30 mouse cellular contexts compared by ENCODE assay signal in genomic region chr7:142224518-142224917, GRCm38 (mm10). TPM values are rescaled to one million over a fixed set of nuclear protein-coding genes. Genes with fewer than 3 reads are reported as not detected.
DNase-seq lines count a peak whose midpoint lies in the region; ATAC-seq lines count a peak whose summit lies in the region.
"Had no signal": no experiment of that assay in that cellular context is flagged by ENCODE, and none has a peak within 500 bp of the region (broad histone marks: within the 10 kb centered on the region; RNA-seq: fewer than 3 reads in every experiment).

No protein-coding gene starts in this region.

- WGBS in lung, embryonic 15.5 days, result 20% methylated on average over 2 of the region's 2 CpGs
- 26% methylated on average over 2 of the region's 2 CpGs for WGBS in embryonic facial prominence, embryonic 14.5 days
- WGBS in hindbrain, embryonic 14.5 days, result 55% methylated on average over 2 of the region's 2 CpGs

- no peaks in the 10 kb centered on the region for H3K27me3 ChIP-seq in lung, embryonic 15.5 days
- no peaks in the 10 kb centered on the region for H3K27me3 ChIP-seq in embryonic facial prominence, embryonic 14.5 days (replicated peaks; ENCODE audit: control insufficient read depth, insufficient read depth, low read length)
- H3K27me3 ChIP-seq in hindbrain, embryonic 14.5 days (ENCODE audit: control insufficient read depth, insufficient read depth, low read length), result no peaks in the 10 kb centered on the region
- H3K27me3 ChIP-seq: hindbrain, embryonic 13.5 days; limb, embryonic 13.5 days had no signal

- H3K4me3 ChIP-seq in lung, embryonic 15.5 days, result no peak overlapping the region
- no peak overlapping the region for H3K4me3 ChIP-seq in embryonic facial prominence, embryonic 14.5 days (ENCODE audit: low read depth, low read length)
- H3K4me3 ChIP-seq in hindbrain, embryonic 14.5 days (replicated peaks; ENCODE audit: low read length), result no peak overlapping the region
- H3K4me3 ChIP-seq: hindbrain, embryonic 13.5 days; limb, embryonic 13.5 days had no signal

- H3K36me3 ChIP-seq in lung, embryonic 15.5 days, result no peaks in the 10 kb centered on the region
- no peaks in the 10 kb centered on the region for H3K36me3 ChIP-seq in embryonic facial prominence, embryonic 14.5 days (ENCODE audit: control insufficient read depth, insufficient read depth, low read length)
- H3K36me3 ChIP-seq in hindbrain, embryonic 14.5 days (replicated peaks; ENCODE audit: control insufficient read depth, insufficient read depth), result no peaks in the 10 kb centered on the region
- H3K36me3 ChIP-seq: hindbrain, embryonic 13.5 days; limb, embryonic 13.5 days had no signal

- H3K4me2 ChIP-seq in lung, embryonic 15.5 days, result no peak overlapping the region; the same call in 1 of the 2 replicates
- no peak overlapping the region for H3K4me2 ChIP-seq in embryonic facial prominence, embryonic 14.5 days (ENCODE audit: low read depth, low read length)
- no peak overlapping the region for H3K4me2 ChIP-seq in hindbrain, embryonic 14.5 days (replicated peaks)
- H3K4me2 ChIP-seq: hindbrain, embryonic 13.5 days; limb, embryonic 13.5 days had no signal

- no peak overlapping the region for H3K9ac ChIP-seq in lung, embryonic 15.5 days
- no peak overlapping the region for H3K9ac ChIP-seq in embryonic facial prominence, embryonic 14.5 days (ENCODE audit: low read depth, low read length)
- no peak overlapping the region for H3K9ac ChIP-seq in hindbrain, embryonic 14.5 days
- H3K9ac ChIP-seq: hindbrain, embryonic 13.5 days; limb, embryonic 13.5 days; liver, embryonic 14.5 days had no signal

- no peaks in the 10 kb centered on the region for H3K9me3 ChIP-seq in lung, embryonic 15.5 days
- H3K9me3 ChIP-seq in embryonic facial prominence, embryonic 14.5 days (ENCODE audit: control insufficient read depth, low read length), result no peaks in the 10 kb centered on the region
- H3K9me3 ChIP-seq in hindbrain, embryonic 14.5 days (ENCODE audit: control insufficient read depth, low read length), result no peaks in the 10 kb centered on the region
- H3K9me3 ChIP-seq: hindbrain, embryonic 13.5 days; limb, embryonic 13.5 days had no signal

- DNase-seq in cerebellum, postnatal 14 days, result peak; percentile 4 to 20
- no peak for DNase-seq in cerebellum, postnatal 25 days
- no peak for DNase-seq in lung, postnatal 4 days
- DNase-seq in embryo, embryonic 10 days (ENCODE audit: low spot score), result peak; percentile 11
- DNase-seq in embryonic facial prominence, embryonic 14.5 days (ENCODE audit: low spot score), result peak; percentile 13
- DNase-seq in layer of hippocampus, postnatal 10 days (ENCODE audit: low spot score in 2 of 2), result no peak
- DNase-seq in hindbrain, embryonic 14.5 days (ENCODE audit: low spot score), result no peak
- DNase-seq: adrenal gland, postnatal 14 days; cerebellum, adult 8-10 months; gastrocnemius, postnatal 25 days; heart, adult 18-20 months; heart, postnatal 36 days; kidney, adult 18-20 months; kidney, postnatal 10 days; midbrain, embryonic 14.5 days; thymus, postnatal 25 days had no signal

- H3K4me1 ChIP-seq in lung, embryonic 15.5 days, result peaks cover 7% of the 10 kb centered on the region; the same call in 1 of the 2 replicates
- no peaks in the 10 kb centered on the region for H3K4me1 ChIP-seq in embryonic facial prominence, embryonic 14.5 days (ENCODE audit: control insufficient read depth, insufficient read depth, low read length)
- no peaks in the 10 kb centered on the region for H3K4me1 ChIP-seq in hindbrain, embryonic 14.5 days (replicated peaks; ENCODE audit: control insufficient read depth, insufficient read depth, low read length)
- H3K4me1 ChIP-seq: hindbrain, embryonic 13.5 days; limb, embryonic 13.5 days had no signal

- no peak overlapping the region; the same call in 1 of the 2 replicates for H3K27ac ChIP-seq in lung, embryonic 15.5 days
- H3K27ac ChIP-seq in embryonic facial prominence, embryonic 14.5 days (replicated peaks; ENCODE audit: low read depth, low read length), result no peak overlapping the region
- no peak overlapping the region for H3K27ac ChIP-seq in hindbrain, embryonic 14.5 days
- H3K27ac ChIP-seq: hindbrain, embryonic 13.5 days; limb, embryonic 13.5 days; liver, embryonic 14.5 days had no signal

- peak; percentile 49; the same call in 1 of the 2 replicates for ATAC-seq in lung, embryonic 15.5 days (ENCODE audit: borderline replicate concordance, extremely low read depth, low FRiP score, low TSS enrichment)
- no peak for ATAC-seq in embryonic facial prominence, embryonic 14.5 days (ENCODE audit: low read depth)
- ATAC-seq in hindbrain, embryonic 14.5 days (ENCODE audit: low FRiP score), result no peak
- ATAC-seq: inflammation-experienced regulatory T-cells, adult 6 months had no signal

RNA-seq across cellular contexts. Expression of gene Krtap5-5, which starts 5.3 kb away (rescaled TPM):
- not detected in 2 replicates for polyA plus RNA-seq in lung, embryonic 15.5 days (2015; fragmentation: Nextera tagmentation; extraction: Ambion mirVana)
- polyA plus RNA-seq in embryonic facial prominence, embryonic 14.5 days (2014; fragmentation: Nextera tagmentation; extraction: Ambion mirVana), result 0.19 TPM in 1 of 2 replicates, not detected in the other
- not detected for total RNA-seq in layer of hippocampus, postnatal 10 days (2021)
- polyA plus RNA-seq in hindbrain, embryonic 14.5 days (2014; fragmentation: Nextera tagmentation; extraction: Ambion mirVana), result not detected in 2 replicates
- total RNA-seq: adrenal gland, postnatal 14 days; gastrocnemius, postnatal 25 days; heart, adult 18-20 months; heart, postnatal 36 days; layer of hippocampus, postnatal 25 days; left cerebral cortex, postnatal 10 days; megakaryocyte-erythroid progenitor cell, adult 5-6 weeks had no signal
- polyA plus RNA-seq: cortical plate, adult 2 months; forebrain, embryonic 11.5 days; heart, embryonic 14.5 days; hindbrain, embryonic 13.5 days; inflammation-experienced regulatory T-cells, adult 6 months; limb, embryonic 13.5 days; liver, embryonic 14.5 days; midbrain, embryonic 14.5 days; neural tube, embryonic 11.5 days; spleen, adult 2 months; stomach, embryonic 14.5 days had no signal

RNA-seq across cellular contexts. Expression of gene Gm7579, which starts 12.9 kb away (rescaled TPM):
- polyA plus RNA-seq in lung, embryonic 15.5 days (2015; fragmentation: Nextera tagmentation; extraction: Ambion mirVana), result not detected in 2 replicates
- not detected in 2 replicates for polyA plus RNA-seq in embryonic facial prominence, embryonic 14.5 days (2014; fragmentation: Nextera tagmentation; extraction: Ambion mirVana)
- not detected for total RNA-seq in layer of hippocampus, postnatal 10 days (2021)
- polyA plus RNA-seq in hindbrain, embryonic 14.5 days (2014; fragmentation: Nextera tagmentation; extraction: Ambion mirVana), result not detected in 2 replicates
- total RNA-seq: adrenal gland, postnatal 14 days; gastrocnemius, postnatal 25 days; heart, adult 18-20 months; heart, postnatal 36 days; layer of hippocampus, postnatal 25 days; left cerebral cortex, postnatal 10 days; megakaryocyte-erythroid progenitor cell, adult 5-6 weeks had no signal
- polyA plus RNA-seq: cortical plate, adult 2 months; forebrain, embryonic 11.5 days; heart, embryonic 14.5 days; hindbrain, embryonic 13.5 days; inflammation-experienced regulatory T-cells, adult 6 months; limb, embryonic 13.5 days; liver, embryonic 14.5 days; midbrain, embryonic 14.5 days; neural tube, embryonic 11.5 days; spleen, adult 2 months; stomach, embryonic 14.5 days had no signal

RNA-seq across cellular contexts. Expression of gene Gm40460, which starts 16.4 kb away (rescaled TPM):
- not detected in 2 replicates for polyA plus RNA-seq in lung, embryonic 15.5 days (2015; fragmentation: Nextera tagmentation; extraction: Ambion mirVana)
- polyA plus RNA-seq in embryonic facial prominence, embryonic 14.5 days (2014; fragmentation: Nextera tagmentation; extraction: Ambion mirVana), result not detected in 2 replicates
- total RNA-seq in layer of hippocampus, postnatal 10 days (2021), result not detected
- polyA plus RNA-seq in hindbrain, embryonic 14.5 days (2014; fragmentation: Nextera tagmentation; extraction: Ambion mirVana), result not detected in 2 replicates
- total RNA-seq: adrenal gland, postnatal 14 days; gastrocnemius, postnatal 25 days; heart, adult 18-20 months; heart, postnatal 36 days; layer of hippocampus, postnatal 25 days; left cerebral cortex, postnatal 10 days; megakaryocyte-erythroid progenitor cell, adult 5-6 weeks had no signal
- polyA plus RNA-seq: cortical plate, adult 2 months; forebrain, embryonic 11.5 days; heart, embryonic 14.5 days; hindbrain, embryonic 13.5 days; inflammation-experienced regulatory T-cells, adult 6 months; limb, embryonic 13.5 days; liver, embryonic 14.5 days; midbrain, embryonic 14.5 days; neural tube, embryonic 11.5 days; spleen, adult 2 months; stomach, embryonic 14.5 days had no signal

RNA-seq across cellular contexts. Expression of gene Krtap5-3, which starts 23.4 kb away (rescaled TPM):
- polyA plus RNA-seq in lung, embryonic 15.5 days (2015; fragmentation: Nextera tagmentation; extraction: Ambion mirVana), result not detected in 2 replicates
- polyA plus RNA-seq in embryonic facial prominence, embryonic 14.5 days (2014; fragmentation: Nextera tagmentation; extraction: Ambion mirVana), result not detected in 2 replicates
- total RNA-seq in layer of hippocampus, postnatal 10 days (2021), result not detected
- polyA plus RNA-seq in hindbrain, embryonic 14.5 days (2014; fragmentation: Nextera tagmentation; extraction: Ambion mirVana), result not detected in 2 replicates
- total RNA-seq: adrenal gland, postnatal 14 days; gastrocnemius, postnatal 25 days; heart, adult 18-20 months; heart, postnatal 36 days; layer of hippocampus, postnatal 25 days; left cerebral cortex, postnatal 10 days; megakaryocyte-erythroid progenitor cell, adult 5-6 weeks had no signal
- polyA plus RNA-seq: cortical plate, adult 2 months; forebrain, embryonic 11.5 days; heart, embryonic 14.5 days; hindbrain, embryonic 13.5 days; inflammation-experienced regulatory T-cells, adult 6 months; limb, embryonic 13.5 days; liver, embryonic 14.5 days; midbrain, embryonic 14.5 days; neural tube, embryonic 11.5 days; spleen, adult 2 months; stomach, embryonic 14.5 days had no signal

RNA-seq across cellular contexts. Expression of gene Gm2431, which starts 33.6 kb away (rescaled TPM):
- not detected in 2 replicates for polyA plus RNA-seq in lung, embryonic 15.5 days (2015; fragmentation: Nextera tagmentation; extraction: Ambion mirVana)
- not detected in 2 replicates for polyA plus RNA-seq in embryonic facial prominence, embryonic 14.5 days (2014; fragmentation: Nextera tagmentation; extraction: Ambion mirVana)
- not detected for total RNA-seq in layer of hippocampus, postnatal 10 days (2021)
- not detected in 2 replicates for polyA plus RNA-seq in hindbrain, embryonic 14.5 days (2014; fragmentation: Nextera tagmentation; extraction: Ambion mirVana)
- total RNA-seq: adrenal gland, postnatal 14 days; gastrocnemius, postnatal 25 days; heart, adult 18-20 months; heart, postnatal 36 days; layer of hippocampus, postnatal 25 days; left cerebral cortex, postnatal 10 days; megakaryocyte-erythroid progenitor cell, adult 5-6 weeks had no signal
- polyA plus RNA-seq: cortical plate, adult 2 months; forebrain, embryonic 11.5 days; heart, embryonic 14.5 days; hindbrain, embryonic 13.5 days; inflammation-experienced regulatory T-cells, adult 6 months; limb, embryonic 13.5 days; liver, embryonic 14.5 days; midbrain, embryonic 14.5 days; neural tube, embryonic 11.5 days; spleen, adult 2 months; stomach, embryonic 14.5 days had no signal

Comparison
In these comparisons a context has a peak if more than half of its experiments do, and no peak if none do; other contexts are left out.
1. DNase-seq: peak in cerebellum, postnatal 14 days (2 of 2), embryo, embryonic 10 days (single experiment) and embryonic facial prominence, embryonic 14.5 days (single experiment); none in cerebellum, postnatal 25 days (0 of 2), lung, postnatal 4 days (0 of 2), layer of hippocampus, postnatal 10 days (0 of 2) and hindbrain, embryonic 14.5 days (single experiment).